Mouse (Mus musculus) stomach, embryonic 16.5 days (tissue): ENCODE measurements at regions not wholly inside any gene's neighbourhood (a gene's known extent, or its start where the extent isn't known, plus 50 kb on each side); places are given as distances from the start of the nearest gene placed in this dataset.

Experiments used
- ATAC-seq: fragments of 200-750 bp; cut with Nextera tagmentation; 2 replicates; pipeline ENCODE4 v1.8.0; 2017; ENCODE audit warnings: moderate number of reproducible peaks, moderate TSS enrichment; ENCODE audit not compliant: insufficient read depth, low FRiP score
- H3K27ac ChIP-seq: fragments of 300-500 bp; sonication (generic); 2 replicates; pipeline ENCODE4 v1.5.1; 2014; ENCODE audit warnings: low read length
- H3K27me3 ChIP-seq: fragments of 300-500 bp; sonication (generic); 2 replicates; pipeline ENCODE4 v1.6.1; 2014; ENCODE audit warnings: low read length, control low read depth, mixed read lengths; ENCODE audit not compliant: control insufficient read depth, insufficient read depth
- H3K36me3 ChIP-seq: fragments of 300-500 bp; sonication (generic); 2 replicates; pipeline ENCODE4 v1.6.1; 2014; ENCODE audit warnings: low read length; ENCODE audit not compliant: control insufficient read depth, insufficient read depth
- H3K4me1 ChIP-seq: fragments of 300-500 bp; sonication (generic); 2 replicates; pipeline ENCODE4 v1.6.1; 2014; ENCODE audit warnings: low read length, control low read depth, mixed read lengths; ENCODE audit not compliant: control insufficient read depth, insufficient read depth
- H3K4me2 ChIP-seq: fragments of 300-500 bp; sonication (generic); 2 replicates; pipeline ENCODE4 v1.6.1; 2014; ENCODE audit warnings: low read depth, low read length, mixed read lengths
- H3K4me3 ChIP-seq: fragments of 300-500 bp; sonication (generic); replicated peaks from 2 replicates; pipeline ENCODE4 v1.5.1; 2014; ENCODE audit warnings: mild to moderate bottlenecking, low read length
- H3K9ac ChIP-seq: fragments of 300-500 bp; sonication (generic); 2 replicates; pipeline ENCODE4 v1.6.1; 2014; ENCODE audit warnings: low read length
- H3K9me3 ChIP-seq: fragments of 300-500 bp; sonication (generic); replicated peaks from 2 replicates; pipeline ENCODE4 v1.6.1; 2016; ENCODE audit warnings: low read length, control low read depth; ENCODE audit not compliant: control insufficient read depth
- WGBS: fragments of 180-500 bp; shearing (Covaris S2); extraction: QIAGEN DNeasy Blood & Tissue Kit; methylation state at CpG from one replicate; pipeline ENCODE4 v1.1.7; 2014; 5-methylcytosine and 5-hydroxymethylcytosine counted together

GRCm38 (mm10) chr6:36004701-36005100 is 383.2 kb upstream of the Chrm2 start:
- Histone ChIP-seq H3K36me3 (no peaks in the 10 kb centered on the region), H3K9ac (no peak overlapping the region), H3K4me1 (no peaks in the 10 kb centered on the region), H3K4me2 (no peak overlapping the region), H3K4me3 (no peak overlapping the region), H3K27ac (no peak overlapping the region), H3K27me3 (no peaks in the 10 kb centered on the region), H3K9me3 (no peaks in the 10 kb centered on the region)
- WGBS: 55% methylated on average over 1 of the region's 1 CpGs
- ATAC-seq: no peak

DNA sequence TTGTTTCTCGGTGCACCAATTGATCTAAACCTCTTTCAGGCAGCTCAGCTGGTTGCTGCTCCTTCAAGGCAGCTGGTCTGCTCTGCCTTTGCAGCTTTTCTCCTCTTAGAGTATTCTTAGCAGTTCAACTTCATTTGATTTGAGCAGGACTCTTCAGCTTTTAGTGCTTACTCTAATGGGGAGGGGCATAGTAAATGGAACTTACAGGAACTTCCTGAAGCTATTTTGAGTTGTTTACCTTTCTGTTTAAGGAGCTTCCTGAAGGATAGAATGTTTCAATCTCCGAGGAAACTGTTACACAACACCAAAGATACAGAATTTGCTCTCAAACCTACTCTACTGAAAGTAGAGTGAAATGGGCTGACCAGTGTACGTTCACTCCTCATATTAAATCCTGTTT is 385.8 kb upstream of the Chrm2 start:
- Histone ChIP-seq H3K4me2 (no peak overlapping the region), H3K9me3 (no peaks in the 10 kb centered on the region), H3K27ac (no peak overlapping the region), H3K36me3 (no peaks in the 10 kb centered on the region), H3K9ac (no peak overlapping the region), H3K4me1 (no peaks in the 10 kb centered on the region), H3K27me3 (no peaks in the 10 kb centered on the region), H3K4me3 (no peak overlapping the region)
- no peak for ATAC-seq
- WGBS: 63% methylated on average over 3 of the region's 3 CpGs

DNA sequence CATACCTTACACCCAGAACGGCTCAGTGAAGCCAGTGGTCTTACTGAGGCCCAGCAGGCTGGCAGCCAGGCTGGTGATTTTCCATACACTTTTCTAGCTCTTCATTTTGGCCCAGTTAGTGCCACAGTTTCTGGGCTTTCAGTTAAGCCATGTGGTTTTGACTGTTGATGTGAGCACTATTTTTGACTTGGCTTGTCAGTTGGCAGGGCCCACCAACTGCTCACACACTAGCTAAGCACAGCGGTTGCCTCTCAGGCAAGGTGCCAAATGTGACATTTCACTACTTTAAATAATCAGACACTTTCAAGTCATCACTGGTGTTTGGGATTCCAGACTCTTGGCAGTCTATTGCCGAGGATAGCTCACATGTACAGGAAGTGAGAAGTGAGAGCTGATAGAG is 399.0 kb upstream of the Chrm2 start:
- no peaks in the 10 kb centered on the region for H3K27me3 ChIP-seq
- ATAC-seq: no peak
- H3K4me2 ChIP-seq: no peak overlapping the region
- H3K4me3 ChIP-seq: no peak overlapping the region
- no peak overlapping the region for H3K9ac ChIP-seq
- H3K4me1 ChIP-seq: no peaks in the 10 kb centered on the region
- H3K27ac ChIP-seq: no peak overlapping the region
- H3K36me3 ChIP-seq: no peaks in the 10 kb centered on the region
- 53% methylated on average over 3 of the region's 3 CpGs for WGBS
- H3K9me3 ChIP-seq: no peaks in the 10 kb centered on the region

- 87% methylated on average over 1 of the region's 1 CpGs for WGBS
- Histone ChIP-seq H3K9ac (no peak overlapping the region), H3K27me3 (no peaks in the 10 kb centered on the region), H3K36me3 (no peaks in the 10 kb centered on the region), H3K4me2 (no peak overlapping the region), H3K4me3 (no peak overlapping the region), H3K4me1 (no peaks in the 10 kb centered on the region), H3K9me3 (no peaks in the 10 kb centered on the region), H3K27ac (no peak overlapping the region)
- ATAC-seq: no peak
Observed at GRCm38 (mm10) chr6:35940071-35940470, 400.4 kb upstream of the Mtpn start.

- Histone ChIP-seq H3K9me3 (no peaks in the 10 kb centered on the region), H3K27ac (no peak overlapping the region), H3K27me3 (no peaks in the 10 kb centered on the region), H3K4me1 (no peaks in the 10 kb centered on the region), H3K4me2 (no peak overlapping the region), H3K4me3 (no peak overlapping the region), H3K9ac (no peak overlapping the region), H3K36me3 (no peaks in the 10 kb centered on the region)
- no peak for ATAC-seq
Observed at GRCm38 (mm10) chr6:35924189-35924588, 384.5 kb upstream of the Mtpn start.

DNA sequence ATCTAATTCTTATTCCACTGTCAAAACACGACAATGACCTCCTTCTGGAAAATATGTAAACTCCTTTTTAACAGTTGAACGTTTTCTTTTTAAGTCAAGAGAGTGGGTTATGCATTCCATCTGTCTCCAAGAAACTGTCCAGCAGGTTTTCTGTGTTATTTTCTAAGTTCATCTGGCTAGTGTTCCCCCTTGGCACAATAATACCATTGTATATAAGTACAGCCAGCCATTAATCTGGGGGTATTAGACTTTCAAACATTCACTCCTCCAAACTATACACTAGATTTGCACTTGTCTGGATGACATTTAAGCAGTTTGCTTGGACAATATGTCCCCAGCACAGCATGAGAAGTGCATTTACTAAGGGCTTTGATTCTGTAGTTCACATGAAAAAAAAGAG is 358.3 kb upstream of the Mtpn start:
- Histone ChIP-seq H3K4me2 (no peak overlapping the region), H3K27me3 (no peaks in the 10 kb centered on the region), H3K4me1 (0 out of 2 replicates have a peak, but pooled peaks cover 2% of the 10 kb centered on the region), H3K27ac (no peak overlapping the region), H3K9ac (no peak overlapping the region), H3K9me3 (no peaks in the 10 kb centered on the region), H3K4me3 (no peak overlapping the region), H3K36me3 (no peaks in the 10 kb centered on the region)
- ATAC-seq: peak; percentile 92
- 19% methylated on average over 2 of the region's 2 CpGs for WGBS

DNA sequence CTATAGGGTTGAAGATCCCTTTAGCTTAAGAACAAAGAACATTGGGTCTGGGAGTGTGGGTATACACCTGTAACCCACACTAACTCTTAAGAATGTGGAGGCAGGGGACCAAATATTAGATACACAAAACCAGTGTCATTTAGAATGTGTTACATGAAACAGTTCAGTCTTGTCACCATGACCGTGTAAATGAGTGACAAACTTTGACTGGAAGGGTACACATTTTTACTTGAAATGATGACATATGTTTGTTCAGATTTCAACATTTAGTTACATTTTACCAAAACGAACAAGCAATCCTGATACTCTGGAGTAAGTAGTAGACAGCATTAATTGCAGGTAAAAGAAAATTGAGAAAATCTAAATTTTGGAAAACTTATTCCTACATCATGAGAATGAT is 356.0 kb upstream of the Mtpn start:
- H3K9me3 ChIP-seq: no peaks in the 10 kb centered on the region
- H3K27me3 ChIP-seq: no peaks in the 10 kb centered on the region
- no peak overlapping the region for H3K9ac ChIP-seq
- H3K36me3 ChIP-seq: no peaks in the 10 kb centered on the region
- WGBS: 86% methylated on average over 2 of the region's 2 CpGs
- no peak overlapping the region for H3K27ac ChIP-seq
- no peak for ATAC-seq
- H3K4me2 ChIP-seq: no peak overlapping the region
- H3K4me1 ChIP-seq: 0 out of 2 replicates have a peak, but pooled peaks cover 2% of the 10 kb centered on the region
- no peak overlapping the region for H3K4me3 ChIP-seq

DNA sequence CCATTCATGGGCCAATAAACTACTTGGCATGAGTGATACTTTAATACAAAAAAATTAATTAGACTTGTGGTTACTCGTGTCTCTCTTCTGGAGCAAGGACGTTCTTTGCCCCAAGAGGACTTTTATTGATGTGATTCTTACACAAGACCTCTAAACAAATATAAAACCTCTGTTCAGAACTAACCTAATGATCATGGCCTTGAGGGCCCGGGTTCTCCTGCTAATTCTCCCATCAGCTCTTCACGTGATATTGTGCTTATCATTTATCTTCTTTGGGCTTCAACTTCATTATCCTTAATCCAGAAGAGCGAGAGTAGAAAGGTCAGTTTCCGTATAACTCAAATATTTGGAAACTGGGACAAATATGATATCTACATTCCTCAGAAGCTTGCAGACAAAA is 335.0 kb upstream of the Mtpn start:
- no peak for ATAC-seq
- Histone ChIP-seq H3K9ac (no peak overlapping the region), H3K4me1 (no peaks in the 10 kb centered on the region), H3K4me2 (no peak overlapping the region), H3K9me3 (no peaks in the 10 kb centered on the region), H3K27ac (no peak overlapping the region), H3K36me3 (no peaks in the 10 kb centered on the region), H3K4me3 (no peak overlapping the region), H3K27me3 (no peaks in the 10 kb centered on the region)
- WGBS: 61% methylated on average over 6 of the region's 6 CpGs

DNA sequence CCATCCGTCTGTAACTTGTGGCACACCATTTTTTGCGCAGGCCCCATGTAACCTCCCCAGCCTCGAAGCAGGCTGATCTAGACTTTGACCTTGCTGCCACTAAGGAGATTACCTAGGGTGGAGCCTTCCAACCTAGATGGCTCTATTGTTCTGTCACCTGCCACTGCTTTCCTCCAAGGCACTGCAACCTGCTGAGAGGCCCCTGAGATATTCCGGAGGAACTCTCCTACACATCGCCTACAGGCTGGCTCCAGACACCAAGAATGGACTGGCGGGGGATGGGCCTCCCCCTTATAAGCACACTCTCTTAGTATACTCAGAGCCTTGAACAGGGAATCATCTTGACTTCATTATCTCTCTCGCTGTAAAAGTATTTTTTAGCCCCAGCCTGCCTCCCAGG is 331.7 kb upstream of the Mtpn start:
- Histone ChIP-seq H3K4me1 (no peaks in the 10 kb centered on the region), H3K27me3 (no peaks in the 10 kb centered on the region), H3K36me3 (no peaks in the 10 kb centered on the region), H3K27ac (no peak overlapping the region), H3K9me3 (no peaks in the 10 kb centered on the region), H3K4me3 (no peak overlapping the region), H3K4me2 (no peak overlapping the region), H3K9ac (no peak overlapping the region)
- no peak for ATAC-seq
- WGBS: 72% methylated on average over 7 of the region's 7 CpGs

GRCm38 (mm10) chr6:35864218-35864617 is 324.5 kb upstream of the Mtpn start:
- H3K27me3 ChIP-seq: no peaks in the 10 kb centered on the region
- no peaks in the 10 kb centered on the region for H3K4me1 ChIP-seq
- H3K4me2 ChIP-seq: no peak overlapping the region
- no peak overlapping the region for H3K27ac ChIP-seq
- no peak overlapping the region for H3K4me3 ChIP-seq
- no peak overlapping the region for H3K9ac ChIP-seq
- WGBS: 77% methylated on average over 6 of the region's 6 CpGs
- H3K9me3 ChIP-seq: no peaks in the 10 kb centered on the region
- ATAC-seq: no peak
- H3K36me3 ChIP-seq: no peaks in the 10 kb centered on the region
